Mouse (Mus musculus) adrenal gland, postnatal 10 days (tissue): ENCODE results near the gene Aatk. TPM values are rescaled to one million over a fixed set of nuclear protein-coding genes. Genes with fewer than 3 reads are reported as not detected.

Experiments used
- DNase-seq: peaks from one replicate; pipeline ENCODE4 v3.0.0; 2021; ENCODE audit warnings: mixed read lengths
- total RNA-seq, 2 experiments: library from RNA; stranded (reverse); gene quantifications; 2 replicates each; pipeline ENCODE4 v1.2.3; 2021

The Aatk gene
- total RNA-seq, 2 experiments from 2014 or later: 16.3 to 23.5 TPM

DNA sequence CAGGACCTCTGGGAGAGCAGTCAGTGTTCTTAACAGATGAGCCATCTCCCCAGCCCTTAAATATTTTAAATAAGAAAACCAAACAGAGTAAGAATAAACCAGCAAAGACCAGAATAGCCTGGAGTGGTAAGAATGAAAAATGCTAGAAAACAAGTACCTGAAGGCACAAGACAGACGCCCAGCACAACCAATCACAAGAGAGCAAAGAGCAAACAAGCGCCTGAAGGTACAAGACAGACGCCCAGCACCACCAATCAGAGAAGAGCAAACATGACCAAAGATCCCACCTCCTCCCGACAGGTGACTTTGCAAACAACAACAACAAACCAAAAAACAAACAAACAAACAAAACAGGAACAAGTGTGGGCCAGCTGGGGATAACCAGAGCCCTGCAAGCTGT, 6.9 kb upstream of the Aatk start:
- no peak for DNase-seq

DNA sequence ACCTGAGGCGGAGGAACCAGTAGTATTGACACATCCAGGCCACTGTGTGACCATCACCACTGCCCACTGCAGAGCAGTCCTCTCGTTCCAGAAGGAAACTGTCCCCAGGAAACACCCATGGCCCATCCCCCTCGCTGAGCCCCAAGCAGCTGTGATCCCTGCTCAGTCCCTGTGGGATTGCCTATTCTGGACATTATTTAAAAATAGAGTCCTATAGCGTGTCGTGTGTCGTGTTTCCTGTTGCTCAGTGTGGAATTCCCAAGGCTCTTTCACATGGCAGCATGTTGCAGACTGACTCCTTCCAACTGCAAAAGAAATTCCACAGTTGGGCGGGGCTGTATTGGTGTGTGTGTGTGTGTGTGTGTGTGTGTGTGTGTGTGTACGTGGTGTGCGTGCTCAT, 5.3 kb upstream of the Aatk start:
- DNase-seq: no peak

DNA sequence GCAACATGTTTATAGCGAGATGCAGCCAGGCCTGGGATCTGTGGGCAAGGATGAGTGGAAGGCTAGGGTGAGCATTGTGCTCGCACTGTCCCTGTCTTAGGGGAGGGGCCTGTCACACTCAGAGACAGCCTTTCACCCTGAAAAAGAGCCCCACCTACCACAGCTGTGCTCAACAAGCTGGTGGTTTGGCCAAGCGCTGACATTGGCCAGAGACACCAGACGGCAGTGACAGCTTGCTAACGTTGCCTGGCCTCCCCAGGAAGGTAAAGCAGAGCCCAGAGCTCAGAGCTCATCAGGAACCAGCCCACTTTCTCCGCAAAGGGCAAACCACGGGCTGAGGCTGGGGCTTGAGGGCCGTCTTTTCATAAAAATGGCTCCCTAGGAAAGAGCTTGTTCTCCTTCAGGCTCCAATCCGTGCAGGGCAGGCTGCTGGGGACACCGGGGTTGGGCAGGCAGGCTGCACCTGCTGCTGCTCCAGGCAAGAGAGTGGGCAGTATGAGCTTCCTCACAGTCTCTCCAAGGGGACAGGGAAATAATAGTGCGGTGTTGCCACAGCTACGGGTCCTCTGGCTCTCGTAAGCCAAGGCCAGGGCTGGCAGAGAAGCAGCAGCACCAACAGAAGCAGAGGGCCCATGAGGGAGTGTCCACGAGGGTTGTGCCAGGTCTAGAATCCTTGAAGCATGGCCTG, 4.3 kb upstream of the Aatk start:
- DNase-seq: peak; percentile 73

DNA sequence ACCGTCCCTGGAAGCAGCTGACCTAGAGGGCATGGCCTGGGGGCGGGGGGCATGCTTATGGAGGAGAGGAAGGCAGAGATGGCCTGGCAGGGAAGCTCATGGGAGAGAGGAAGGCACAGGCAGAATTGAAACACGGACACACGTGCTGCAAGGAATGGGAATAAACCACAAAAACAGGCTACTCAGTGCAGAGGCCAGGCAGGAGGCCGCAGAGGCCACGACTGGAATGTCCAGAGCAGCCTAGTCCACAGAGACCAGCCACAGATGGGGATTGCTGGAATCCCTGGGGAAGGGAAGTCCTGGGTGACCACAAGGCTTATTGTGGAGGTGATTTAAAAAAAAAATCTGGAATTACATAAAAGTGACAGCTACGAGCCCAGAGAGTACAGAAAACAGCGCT, 2.1 kb upstream of the Aatk start:
- no peak for DNase-seq

DNA sequence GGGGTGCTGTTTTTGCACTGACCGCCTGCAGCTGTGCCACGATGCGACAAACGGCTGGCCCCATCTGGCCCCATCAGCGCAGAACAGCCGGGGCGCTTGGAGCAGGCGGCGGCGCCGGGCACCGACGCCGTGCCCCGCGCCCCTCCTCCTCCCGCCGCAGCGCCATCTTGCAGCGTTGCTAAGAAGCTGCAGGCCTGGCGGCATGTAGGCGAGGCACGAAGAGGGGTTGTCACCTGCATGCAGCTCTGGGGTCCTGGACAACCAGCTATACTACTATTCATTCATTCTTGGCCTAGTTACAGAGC, 1.2 kb upstream of the Aatk start:
- DNase-seq: no peak

DNA sequence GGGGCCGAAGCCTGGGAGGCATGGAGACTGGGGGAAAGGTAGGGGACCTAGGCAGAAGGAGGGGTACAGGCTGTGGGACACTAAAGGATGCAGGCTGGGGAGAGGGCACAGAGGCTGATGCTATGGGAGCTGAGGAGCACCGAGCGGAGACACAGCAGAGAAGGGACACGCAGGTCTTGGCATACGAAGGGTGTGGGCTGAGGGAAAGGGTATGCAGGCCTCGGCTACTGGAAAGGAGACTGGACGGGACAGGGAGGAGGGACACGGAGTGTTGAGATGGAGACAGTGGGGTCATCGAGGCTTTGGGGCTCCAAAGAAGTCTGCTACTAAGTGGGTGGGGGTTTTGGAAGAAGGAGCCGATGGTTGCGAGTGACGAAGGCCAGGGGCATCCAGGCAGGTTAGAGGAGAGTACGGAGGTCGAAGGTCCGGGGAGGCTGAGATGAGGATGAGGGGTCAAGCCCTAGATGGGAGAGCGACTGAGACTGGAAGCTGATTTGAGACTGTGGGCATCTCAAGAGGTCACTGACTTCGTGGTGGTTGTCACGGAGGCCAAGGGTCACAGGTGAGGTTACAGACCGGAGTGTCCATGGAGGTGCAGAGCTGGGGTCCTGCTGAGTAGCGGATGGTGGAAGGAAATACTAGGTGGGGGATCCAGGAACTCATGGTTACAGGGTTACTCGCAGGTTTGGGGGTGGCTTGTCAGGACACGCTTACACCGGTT, 724 bp upstream of the Aatk start:
- no peak for DNase-seq

DNA sequence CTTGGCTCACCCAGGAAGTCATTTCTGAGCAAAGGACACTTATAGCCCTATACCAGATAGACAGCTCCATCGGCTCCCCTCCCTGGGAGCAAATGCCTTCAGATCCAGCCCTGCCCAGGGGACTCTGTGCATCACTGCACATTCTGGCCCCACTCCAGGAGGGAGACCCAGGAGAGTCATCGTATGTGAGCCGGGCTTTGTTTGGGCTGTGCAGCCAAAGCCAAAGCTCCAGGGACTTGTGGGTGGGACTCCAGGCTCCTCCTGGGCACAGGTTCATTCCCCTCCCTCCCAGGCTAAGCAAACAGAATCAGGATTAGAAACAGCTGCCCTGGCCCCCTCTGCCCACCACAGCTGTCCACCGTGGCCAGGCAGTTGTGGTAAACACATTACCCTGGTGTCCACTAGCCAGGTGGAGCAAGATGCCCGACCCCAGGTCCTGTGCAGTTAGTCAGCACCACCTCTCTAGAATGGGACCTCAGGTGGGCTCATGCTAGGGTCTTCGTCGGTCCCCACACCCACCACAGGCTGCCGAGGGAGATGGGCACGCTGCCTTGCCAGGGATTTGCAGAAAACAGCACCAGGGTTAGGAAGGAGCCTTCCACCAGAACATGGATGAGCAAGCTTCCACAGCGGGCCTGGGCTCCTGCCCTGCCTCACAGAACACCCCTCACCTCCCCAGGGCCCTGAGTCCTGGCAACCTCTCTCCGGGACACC, 971 bp downstream of the Aatk start:
- peak; percentile 72 for DNase-seq

DNA sequence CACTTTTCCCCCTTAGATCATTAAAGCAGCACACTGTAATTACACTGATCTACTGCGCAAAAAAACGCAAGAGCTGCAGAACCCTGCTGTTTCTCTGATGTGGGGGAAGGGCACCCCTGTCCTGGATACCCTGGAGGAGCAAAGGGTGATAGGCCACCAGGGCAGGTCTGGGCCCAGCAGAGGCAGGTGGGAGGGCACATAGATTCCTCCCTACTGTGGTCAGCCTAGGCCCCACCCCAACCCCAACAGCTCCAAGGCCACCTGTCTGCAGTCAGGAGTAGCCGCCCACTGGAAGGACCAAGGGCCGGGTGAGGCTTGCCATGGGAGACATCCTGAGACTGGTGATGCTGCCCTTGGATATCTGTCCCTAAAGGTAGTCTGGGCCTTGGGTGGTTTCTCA, 1.6 kb downstream of the Aatk start:
- DNase-seq: no peak

DNA sequence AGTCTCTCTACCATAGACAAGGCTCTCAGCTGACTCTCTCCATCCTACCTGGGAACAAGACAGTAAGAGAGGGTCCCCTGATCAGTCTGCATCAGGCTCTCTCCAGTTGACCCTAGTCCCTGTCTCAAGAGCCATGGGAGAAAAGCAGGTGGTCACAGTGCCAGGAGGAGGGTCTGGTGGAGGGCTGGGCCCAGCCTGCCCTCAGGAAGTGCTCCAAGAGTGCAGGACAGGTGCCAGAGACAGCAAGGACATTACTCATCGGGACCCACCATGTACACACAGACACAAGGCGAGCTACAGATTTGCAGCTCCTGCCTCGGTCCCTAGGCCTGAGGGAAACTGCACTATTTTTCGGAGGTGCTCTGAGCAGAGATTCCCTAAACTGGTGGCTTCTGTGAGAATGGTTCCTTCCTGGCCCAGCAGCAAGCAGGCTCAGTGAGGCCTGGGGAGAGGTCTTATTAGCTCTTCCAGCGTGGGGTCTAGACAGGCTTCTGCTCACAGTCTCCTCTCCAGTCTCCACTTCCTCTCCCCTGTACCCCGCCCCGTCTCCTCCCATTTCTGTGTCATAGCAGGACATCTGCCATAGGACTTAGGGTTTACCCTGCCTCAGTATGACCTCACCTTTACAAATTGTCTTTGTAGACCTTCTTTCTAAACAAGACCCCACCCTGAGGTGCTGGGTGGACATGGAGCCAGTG, 4.7 kb downstream of the Aatk start:
- no peak for DNase-seq

DNA sequence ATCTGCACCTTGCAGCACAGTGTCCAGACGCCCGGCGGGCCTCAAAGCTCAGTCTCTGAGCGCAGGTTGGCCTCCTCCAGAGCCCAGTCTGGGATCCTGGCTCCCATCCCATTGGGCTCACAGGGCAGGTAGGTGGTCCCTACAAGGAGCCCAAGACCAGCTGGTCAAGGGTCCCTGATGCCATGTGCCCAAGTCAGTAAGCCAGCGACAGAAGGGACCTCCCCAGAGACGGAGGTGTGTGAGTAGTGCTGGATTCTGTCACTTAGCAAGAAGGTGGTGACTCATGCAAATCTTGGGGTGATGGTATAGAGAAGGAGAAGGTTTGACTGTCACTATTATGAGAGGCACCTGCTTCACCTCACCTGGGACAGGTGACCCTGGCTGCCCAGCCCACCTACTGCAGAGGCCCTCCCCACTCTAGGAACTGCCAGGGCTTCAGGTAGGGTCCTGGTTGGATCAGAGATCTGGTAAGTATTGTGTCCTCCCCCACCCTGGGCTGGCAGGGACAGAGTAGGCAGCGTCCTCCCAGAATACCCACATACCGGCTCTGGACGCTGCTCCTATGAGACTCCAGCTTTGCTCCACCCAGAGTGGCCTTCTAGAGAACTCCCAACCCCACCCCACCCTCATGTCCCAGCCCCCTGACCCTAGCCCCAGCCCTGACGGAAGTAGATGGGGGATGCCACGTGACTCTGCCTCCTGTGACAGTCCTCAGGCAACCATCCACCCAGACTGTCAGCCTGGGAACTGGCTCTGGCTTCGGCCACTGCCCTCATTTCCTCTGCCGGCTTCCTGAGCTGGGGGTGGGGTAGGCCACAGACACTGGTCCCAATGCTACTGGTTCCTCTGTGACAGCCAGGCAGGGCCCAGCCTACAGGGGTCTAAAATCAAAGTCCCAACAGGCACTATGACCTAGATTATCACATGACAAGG, 5.5 kb downstream of the Aatk start:
- DNase-seq: peak; percentile 69

DNA sequence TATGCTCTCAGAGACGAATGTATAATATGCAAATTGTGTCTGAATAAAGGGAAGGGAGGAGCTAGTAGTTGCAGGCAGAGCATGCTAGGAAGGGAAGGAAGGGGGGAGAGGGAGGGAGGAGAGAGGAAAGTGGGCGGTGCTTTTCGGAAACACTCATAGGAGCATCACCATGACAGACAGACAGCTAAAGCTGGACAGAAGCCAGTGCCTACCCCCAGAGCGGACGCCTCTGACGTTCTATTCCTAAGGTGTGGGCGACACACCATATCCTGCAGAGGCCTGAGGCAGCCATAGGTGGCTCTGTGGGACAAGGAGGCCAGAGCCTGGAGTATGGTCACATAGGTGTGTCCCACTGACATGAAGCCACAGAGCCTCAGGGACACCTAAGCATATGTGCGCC, 6.5 kb downstream of the Aatk start:
- DNase-seq: no peak

DNA sequence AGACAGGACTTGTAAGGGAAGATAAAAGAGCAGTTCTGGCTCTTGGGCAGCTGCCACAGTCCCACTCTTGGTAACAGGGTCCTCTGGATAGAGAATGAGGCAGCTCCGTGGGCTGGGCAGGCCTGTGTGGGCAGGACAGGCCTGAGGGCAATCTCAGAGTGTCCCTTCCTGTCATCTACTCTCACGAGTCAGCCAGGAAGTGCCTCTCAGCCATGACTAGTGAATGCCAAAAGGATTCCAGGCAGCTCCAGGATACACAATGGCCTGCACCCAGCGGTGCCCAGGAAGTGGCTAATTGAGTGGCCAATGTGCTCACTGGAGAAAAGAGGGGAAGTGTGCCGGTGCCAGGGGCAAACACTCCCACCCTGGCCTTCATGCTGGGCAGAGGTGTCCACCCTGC, 7.4 kb downstream of the Aatk start:
- no peak for DNase-seq

DNA sequence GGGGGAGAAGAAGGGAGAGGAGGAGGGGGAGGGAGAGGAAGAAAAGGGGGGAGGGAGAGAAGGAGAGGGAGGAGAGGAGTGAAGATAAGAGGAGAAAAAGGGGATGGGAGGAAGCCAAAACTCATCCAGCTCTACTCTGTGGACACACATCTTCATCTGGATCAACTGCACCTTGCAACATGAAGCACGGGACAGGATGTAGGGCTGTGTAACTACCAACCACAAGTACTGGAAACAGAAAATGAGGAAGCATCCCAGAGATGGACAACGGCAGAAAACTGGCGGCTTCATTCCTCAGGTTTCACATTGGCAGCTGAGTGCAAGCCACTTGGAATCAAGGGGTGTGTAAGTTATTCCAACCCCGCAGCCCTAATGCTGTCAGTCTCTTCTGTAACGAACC, 12.2 kb downstream of the Aatk start:
- no peak for DNase-seq

DNA sequence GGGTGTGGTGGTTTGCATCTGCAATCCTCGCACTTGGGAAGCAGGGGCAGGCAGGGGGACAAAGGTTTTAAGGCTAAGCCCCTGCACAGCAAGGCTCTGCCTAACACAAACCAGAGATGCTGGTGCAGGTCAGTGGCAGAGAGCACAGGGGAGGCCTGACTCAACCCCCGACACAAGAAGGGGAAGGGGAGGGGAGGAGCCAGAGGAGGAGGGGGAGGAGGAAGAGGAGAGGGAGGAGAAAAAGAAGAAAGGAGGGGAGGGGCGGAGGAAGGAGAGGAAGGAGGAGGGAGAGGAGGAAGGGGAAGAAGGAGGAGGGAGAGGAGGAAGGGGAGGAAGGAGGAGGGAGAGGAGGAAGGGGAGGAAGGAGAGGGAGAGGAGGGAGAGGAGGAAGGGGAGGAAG, 12.7 kb downstream of the Aatk start:
- no peak for DNase-seq

DNA sequence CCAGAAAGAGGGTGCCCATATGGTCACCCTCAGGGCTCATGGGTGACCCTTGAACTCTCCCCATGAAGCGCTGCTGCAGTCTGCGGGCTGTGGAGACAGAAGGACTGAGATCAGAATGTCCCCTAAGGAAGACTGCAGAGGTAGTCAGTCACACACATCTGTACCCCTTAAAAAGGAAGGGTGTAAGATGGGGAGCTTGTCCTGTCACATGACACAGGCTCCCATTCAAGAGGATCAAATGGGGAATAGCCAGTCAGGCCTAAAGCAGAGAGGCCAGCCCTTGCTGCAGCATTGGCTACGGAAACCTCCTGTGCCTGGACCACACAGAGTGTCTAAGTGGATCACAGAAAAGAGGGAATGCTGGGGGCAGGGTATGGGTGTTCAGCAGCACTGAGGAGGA, 13.5 kb downstream of the Aatk start:
- DNase-seq: no peak

DNA sequence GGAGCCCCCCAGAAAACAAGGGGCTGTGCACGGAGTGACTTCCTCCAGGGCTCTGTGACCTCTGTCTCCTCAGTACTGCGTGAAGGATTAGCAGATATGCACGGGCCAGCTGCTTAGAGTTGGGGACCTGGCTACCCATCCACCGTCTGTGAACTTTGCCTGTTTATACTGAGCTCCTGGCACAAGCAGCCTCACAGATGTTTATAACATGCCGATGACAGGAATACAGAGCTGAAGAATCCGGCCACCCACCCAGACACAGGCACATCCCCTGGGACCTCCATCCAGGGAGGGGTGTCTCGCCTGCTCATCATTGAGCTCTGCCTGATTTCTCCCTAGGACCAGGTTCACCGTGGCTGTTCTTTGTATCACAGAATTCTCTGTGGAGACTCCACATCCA, 14.9 kb downstream of the Aatk start:
- no peak for DNase-seq

DNA sequence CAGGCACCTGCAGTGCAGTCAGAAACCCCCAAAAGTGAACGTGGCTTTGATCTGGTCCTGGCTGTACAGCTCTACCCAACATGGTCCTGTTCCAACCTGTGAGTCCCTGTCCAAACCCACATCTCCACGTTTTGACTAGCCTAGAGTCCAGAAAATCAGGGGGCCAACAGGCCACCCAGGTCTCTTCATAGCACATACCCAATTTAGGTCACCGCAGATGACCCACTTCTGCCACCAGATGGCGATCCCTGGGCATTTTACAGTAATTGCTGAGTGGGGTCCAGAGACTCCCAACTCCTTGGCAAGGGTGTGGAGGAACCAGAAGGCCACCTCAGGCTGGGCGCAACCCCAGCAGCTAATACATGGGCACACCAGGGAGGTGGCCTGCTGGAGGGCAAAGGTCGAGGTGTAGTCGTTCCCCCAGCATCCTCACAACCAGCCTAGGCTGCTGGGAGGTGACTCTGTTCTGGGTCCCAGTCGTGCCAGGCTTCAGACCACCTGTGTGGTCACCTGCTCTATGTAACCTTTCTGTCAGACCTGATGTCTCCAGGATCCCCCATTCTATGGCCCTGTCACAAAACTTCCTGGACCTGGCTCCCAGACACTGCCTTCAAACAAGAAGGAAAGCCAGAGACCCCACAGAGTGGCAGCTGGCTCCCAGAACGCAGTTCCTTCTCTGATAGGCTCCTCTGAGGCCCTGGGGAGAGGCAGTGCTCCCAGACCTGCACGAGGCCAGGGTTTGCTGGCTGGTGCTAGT, 16.6 kb downstream of the Aatk start:
- DNase-seq: peak; percentile 70

DNA sequence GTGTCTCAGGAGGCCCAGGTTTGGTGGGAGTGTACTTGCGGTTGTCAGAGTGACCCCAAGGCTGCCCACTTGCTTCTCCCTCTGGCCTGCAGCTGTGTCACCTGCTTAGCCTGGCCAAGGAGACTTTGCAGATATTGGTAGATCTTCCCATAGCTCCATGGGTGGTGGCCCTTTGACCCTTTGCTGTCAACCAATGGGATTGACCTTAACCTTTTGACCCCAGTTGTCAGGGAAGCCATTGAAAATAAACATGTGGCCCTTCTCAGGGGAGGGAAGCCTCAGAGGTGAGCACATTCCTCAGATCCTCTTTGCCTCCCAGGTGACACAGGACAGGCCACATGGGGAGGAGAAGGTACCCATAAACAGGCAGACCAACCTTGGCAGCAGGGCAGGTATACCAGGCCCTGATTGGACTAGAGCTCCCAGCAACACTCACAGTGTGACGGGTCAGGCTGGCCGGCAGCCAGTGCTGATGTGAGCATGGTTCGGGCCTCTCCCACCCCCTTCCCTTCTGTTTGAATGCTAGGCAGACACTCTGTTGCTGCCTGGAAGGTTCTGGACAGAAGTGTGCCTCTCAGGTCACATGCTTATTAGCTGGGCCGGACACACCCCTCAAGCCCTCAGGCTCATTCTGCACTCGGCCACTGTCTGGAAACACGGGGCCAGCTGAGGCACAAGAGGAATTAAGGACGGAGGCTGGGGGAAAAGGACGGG, 17.4 kb downstream of the Aatk start:
- peak; percentile 53 for DNase-seq

DNA sequence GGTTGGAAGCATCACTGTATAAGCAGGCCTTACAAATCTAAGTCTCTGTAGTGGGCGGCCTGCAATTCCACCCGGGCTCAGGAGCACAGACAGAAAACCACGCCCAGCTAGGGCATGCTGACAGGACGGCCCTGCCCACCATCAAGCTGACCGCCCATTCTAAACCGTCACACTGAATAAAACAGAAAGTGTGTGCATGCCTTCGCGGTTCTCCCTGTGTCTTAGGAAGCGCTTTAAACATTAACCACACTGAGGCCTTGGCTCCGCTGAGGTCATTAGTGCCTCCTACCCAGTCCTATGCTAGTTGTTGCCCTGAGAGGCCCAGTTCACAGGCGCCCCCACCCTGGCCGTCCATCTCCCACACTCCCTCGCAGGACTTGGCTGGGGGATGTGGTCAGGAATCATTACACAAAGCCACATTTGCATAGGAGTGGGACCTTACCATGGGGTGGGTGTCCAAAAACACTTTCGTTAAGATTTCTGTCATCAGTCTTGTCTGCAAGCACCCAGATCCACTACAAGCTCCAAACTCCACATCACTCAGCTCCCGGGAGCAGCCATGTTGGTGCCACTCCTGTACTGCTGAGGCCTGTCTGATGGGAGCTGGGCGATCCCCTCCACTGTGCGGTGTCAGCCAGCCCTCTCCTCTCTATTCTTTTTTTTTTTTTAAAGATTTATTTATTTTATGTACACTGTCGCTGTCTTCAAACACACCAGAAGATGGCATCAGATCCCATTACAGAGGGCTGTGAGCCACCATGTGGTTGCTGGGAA, 18.5 kb downstream of the Aatk start:
- no peak for DNase-seq

DNA sequence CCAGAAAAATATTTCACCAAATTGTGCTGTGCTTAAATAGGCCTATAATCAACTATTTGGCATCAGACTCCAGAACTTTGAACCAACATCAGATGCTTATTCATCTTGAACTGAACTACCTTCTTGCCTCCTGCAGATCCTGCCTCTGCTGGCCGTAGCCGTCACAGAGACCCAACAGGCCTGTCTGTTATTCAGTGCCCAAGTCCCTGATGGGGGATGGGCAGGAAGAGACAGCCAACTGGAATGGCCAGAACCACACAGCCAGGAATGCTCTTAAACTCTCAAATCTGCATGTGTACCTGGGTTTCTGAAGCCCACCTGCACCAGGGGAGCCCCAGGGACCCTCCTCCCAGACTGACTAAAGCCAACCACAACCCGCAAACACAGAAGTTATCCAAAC, 20.0 kb downstream of the Aatk start:
- DNase-seq: no peak
